Mouse (Mus musculus) intestine, postnatal 0 days (tissue): Measurements from ENCODE around the gene Slc7a6. TPM values are rescaled to one million over a fixed set of nuclear protein-coding genes. Genes with fewer than 3 reads are reported as not detected.

Experiments
- ATAC-seq: fragments of 200-750 bp; cut with Nextera tagmentation; 2 replicates; pipeline ENCODE4 v1.8.0; 2017; ENCODE audit warnings: mild to moderate bottlenecking, moderate TSS enrichment, moderate library complexity
- H3K27ac ChIP-seq: fragments of 300-500 bp; sonication (generic); 2 replicates; pipeline ENCODE4 v1.5.1; 2014; ENCODE audit warnings: mild to moderate bottlenecking, low read depth, low read length, moderate library complexity
- H3K27me3 ChIP-seq: fragments of 300-500 bp; sonication (generic); replicated peaks from 2 replicates; pipeline ENCODE4 v1.6.1; 2014; ENCODE audit warnings: low read length, mixed read lengths; ENCODE audit not compliant: control insufficient read depth, insufficient read depth
- H3K36me3 ChIP-seq: fragments of 300-500 bp; sonication (generic); 2 replicates; pipeline ENCODE4 v1.6.1; 2014; ENCODE audit warnings: mild to moderate bottlenecking, moderate library complexity; ENCODE audit not compliant: control insufficient read depth, insufficient read depth
- H3K4me1 ChIP-seq: fragments of 300-500 bp; sonication (generic); replicated peaks from 2 replicates; pipeline ENCODE4 v1.6.1; 2014; ENCODE audit warnings: antibody characterized with exemption, low read length, mixed read lengths; ENCODE audit not compliant: control insufficient read depth, insufficient read depth
- H3K4me2 ChIP-seq: fragments of 300-500 bp; sonication (generic); replicated peaks from 2 replicates; pipeline ENCODE4 v1.6.1; 2014; ENCODE audit warnings: low read depth, mild to moderate bottlenecking, moderate library complexity
- H3K4me3 ChIP-seq: fragments of 300-500 bp; sonication (generic); 2 replicates; pipeline ENCODE4 v1.5.1; 2014; ENCODE audit warnings: low read depth, low read length
- H3K9ac ChIP-seq: fragments of 300-500 bp; sonication (generic); 2 replicates; pipeline ENCODE4 v1.6.1; 2014; ENCODE audit warnings: mild to moderate bottlenecking, low read depth, low read length
- H3K9me3 ChIP-seq: fragments of 300-500 bp; sonication (generic); 2 replicates; pipeline ENCODE4 v1.6.1; 2016; ENCODE audit warnings: mixed run types; ENCODE audit not compliant: control insufficient read depth
- CTCF ChIP-seq: sonication (generic); IDR thresholded peaks from 2 replicates; pipeline ENCODE4 v1.5.1; 2016; ENCODE audit warnings: low read depth, mild to moderate bottlenecking, control low read depth, antibody characterized with exemption, moderate library complexity
- WGBS: fragments of 180-500 bp; shearing (Covaris S2); extraction: QIAGEN DNeasy Blood & Tissue Kit; methylation state at CpG from one replicate; pipeline ENCODE4 v1.1.7; 2014; 5-methylcytosine and 5-hydroxymethylcytosine counted together
- polyA plus RNA-seq: library from polyadenylated mRNA; unstranded; fragments of >200 nt; fragmentation: Nextera tagmentation; extraction: Ambion mirVana; gene quantifications from 2 replicates; pipeline ENCODE4 v1.2.1, GENCODE M21; 2015

The Slc7a6 gene
- polyA plus RNA-seq, 1 experiment from 2014 or later, result 18.4 TPM

GRCm38 (mm10) chr8:106137906-106138477 lies 30.7 kb upstream of the Slc7a6 start:
- Histone ChIP-seq H3K4me3 (peak overlapping the region; percentile 54), H3K27ac (peak overlapping the region; percentile 51; the same call in 1 of the 2 replicates), H3K4me2 (peak overlapping the region; percentile 82), H3K36me3 (peaks cover 8% of the 10 kb centered on the region), H3K4me1 (0 out of 2 replicates have a peak, but pooled peaks cover 3% of the 10 kb centered on the region), H3K9ac (peak overlapping the region; percentile 45; the same call in 1 of the 2 replicates), H3K9me3 (no peaks in the 10 kb centered on the region), H3K27me3 (0 out of 2 replicates have a peak, but pooled peaks cover 3% of the 10 kb centered on the region)
- no peak for TF ChIP-seq CTCF
- ATAC-seq, result no peak
- under 1% methylated on average over 24 of the region's 24 CpGs for WGBS

GRCm38 (mm10) chr8:106138616-106139015 lies 30.0 kb upstream of the Slc7a6 start:
- WGBS, result 10% methylated on average over 7 of the region's 7 CpGs
- Histone ChIP-seq H3K4me3 (peak overlapping the region; percentile 54), H3K36me3 (0 out of 2 replicates have a peak, but pooled peaks cover 3% of the 10 kb centered on the region), H3K9me3 (no peaks in the 10 kb centered on the region), H3K4me1 (0 out of 2 replicates have a peak, but pooled peaks cover 3% of the 10 kb centered on the region), H3K9ac (peak overlapping the region; percentile 45; the same call in 1 of the 2 replicates), H3K4me2 (peak overlapping the region; percentile 82), H3K27me3 (0 out of 2 replicates have a peak, but pooled peaks cover 3% of the 10 kb centered on the region), H3K27ac (peak overlapping the region; percentile 47; the same call in 1 of the 2 replicates)
- no peak for TF ChIP-seq CTCF
- no peak for ATAC-seq

GRCm38 (mm10) chr8:106140191-106140590 lies 28.5 kb upstream of the Slc7a6 start:
- no peaks in the 10 kb centered on the region for H3K4me1 ChIP-seq
- no peak for ATAC-seq
- H3K36me3 ChIP-seq, result no peaks in the 10 kb centered on the region
- WGBS, result 73% methylated on average over 5 of the region's 5 CpGs
- no peak overlapping the region for H3K4me3 ChIP-seq
- H3K9ac ChIP-seq, result no peak overlapping the region
- H3K9me3 ChIP-seq, result no peaks in the 10 kb centered on the region
- no peak overlapping the region for H3K4me2 ChIP-seq
- no peak for TF ChIP-seq CTCF
- 0 out of 2 replicates have a peak, but pooled peaks cover 3% of the 10 kb centered on the region for H3K27me3 ChIP-seq
- H3K27ac ChIP-seq, result no peak overlapping the region

- TF ChIP-seq CTCF, result peak; percentile 99
- Histone ChIP-seq H3K27me3 (0 out of 2 replicates have a peak, but pooled peaks cover 1% of the 10 kb centered on the region), H3K9me3 (no peaks in the 10 kb centered on the region), H3K36me3 (no peaks in the 10 kb centered on the region), H3K27ac (no peak overlapping the region), H3K9ac (no peak overlapping the region), H3K4me1 (no peaks in the 10 kb centered on the region), H3K4me2 (no peak overlapping the region), H3K4me3 (no peak overlapping the region)
- whole genome bisulfite sequencing, result 6% methylated on average over 13 of the region's 13 CpGs
- no peak for ATAC-seq
Measured at GRCm38 (mm10) chr8:106140769-106141168, 27.9 kb upstream of the Slc7a6 start.

- Histone ChIP-seq H3K4me2 (no peak overlapping the region), H3K9ac (no peak overlapping the region), H3K27me3 (no peaks in the 10 kb centered on the region), H3K4me3 (no peak overlapping the region), H3K9me3 (no peaks in the 10 kb centered on the region), H3K36me3 (no peaks in the 10 kb centered on the region), H3K27ac (no peak overlapping the region), H3K4me1 (no peaks in the 10 kb centered on the region)
- 52% methylated on average over 2 of the region's 2 CpGs for WGBS
- no peak for TF ChIP-seq CTCF
- no peak for ATAC-seq
Measured at GRCm38 (mm10) chr8:106145331-106145730, 23.3 kb upstream of the Slc7a6 start.

- no peak overlapping the region for H3K27ac ChIP-seq
- no peak overlapping the region for H3K4me3 ChIP-seq
- H3K27me3 ChIP-seq, result no peaks in the 10 kb centered on the region
- H3K4me2 ChIP-seq, result no peak overlapping the region
- no peaks in the 10 kb centered on the region for H3K4me1 ChIP-seq
- TF ChIP-seq CTCF, result no peak
- no peaks in the 10 kb centered on the region for H3K36me3 ChIP-seq
- no peak overlapping the region for H3K9ac ChIP-seq
- H3K9me3 ChIP-seq, result no peaks in the 10 kb centered on the region
- WGBS, result 88% methylated on average over 4 of the region's 4 CpGs
- ATAC-seq, result no peak
Measured at GRCm38 (mm10) chr8:106146014-106146413, 22.6 kb upstream of the Slc7a6 start.
